Mouse (Mus musculus) C2C12 (cell line): ENCODE data around the gene Akt1s1.

Experiments
- CEBPB ChIP-seq: IDR thresholded peaks from one replicate; pipeline ENCODE4 v1.6.1; 2011; ENCODE audit warnings: low read depth, mild to moderate bottlenecking, control low read depth, moderate library complexity
- CTCF ChIP-seq: IDR thresholded peaks from one replicate; pipeline ENCODE4 v1.5.1; 2011; ENCODE audit not compliant: control insufficient read depth, insufficient read depth, insufficient read length
- MAX ChIP-seq: IDR thresholded peaks from one replicate; pipeline ENCODE4 v1.6.1; 2011; ENCODE audit warnings: mild to moderate bottlenecking, control low read depth

DNA sequence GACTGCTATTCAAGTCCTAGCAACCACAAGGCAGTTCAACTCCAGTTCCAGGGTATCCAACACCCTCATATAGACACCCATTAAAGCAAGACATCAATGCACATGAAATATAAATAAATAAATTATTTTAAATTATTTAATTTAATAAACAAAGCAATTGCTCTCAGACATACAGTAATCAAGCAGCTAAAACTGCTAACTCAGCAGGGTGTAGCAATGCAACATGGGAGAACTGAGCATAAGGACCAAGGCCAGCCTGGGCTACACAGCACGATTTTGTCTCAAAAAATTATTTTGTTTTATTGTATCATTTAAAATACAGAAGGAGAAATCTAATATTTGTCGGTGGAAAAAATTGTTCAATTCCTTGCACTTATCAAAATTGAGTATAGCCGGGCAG lies 45.4 kb downstream of the Akt1s1 start:
- no peak for TF ChIP-seq CTCF
- no peak for TF ChIP-seq CEBPB
- no peak for TF ChIP-seq MAX
